Mouse (Mus musculus): Measurements from ENCODE around the gene Kbtbd13. TPM values are rescaled to one million over a fixed set of nuclear protein-coding genes. Genes with fewer than 3 reads are reported as not detected.

The Kbtbd13 gene
- polyA plus RNA-seq, 1 experiment from 2014 or later, result 1.1 TPM

GRCm38 (mm10) chr9:65392638-65393364, 1.3 kb upstream of the Kbtbd13 start:
- Histone ChIP-seq H3K4me1 (peaks cover 7% of the 10 kb centered on the region; the same call in 1 of the 2 replicates), H3K4me2 (no peak overlapping the region), H3K9me3 (no peaks in the 10 kb centered on the region), H3K36me3 (no peaks in the 10 kb centered on the region), H3K27ac (no peak overlapping the region), H3K27me3 (replicated peaks) (peaks cover 39% of the 10 kb centered on the region), H3K4me3 (replicated peaks) (no peak overlapping the region), H3K9ac (no peak overlapping the region)
- WGBS, result 21% methylated on average over 6 of the region's 6 CpGs
- peak; percentile 12; the same call in 1 of the 2 replicates for ATAC-seq (ENCODE audit: insufficient read depth, low FRiP score, low read depth)

- Histone ChIP-seq H3K27ac (no peak overlapping the region), H3K27me3 (replicated peaks) (peaks cover 39% of the 10 kb centered on the region), H3K4me3 (replicated peaks) (peak overlapping the region; percentile 45), H3K4me1 (peaks cover 16% of the 10 kb centered on the region), H3K36me3 (no peaks in the 10 kb centered on the region), H3K4me2 (peak overlapping the region; percentile 78), H3K9ac (no peak overlapping the region), H3K9me3 (no peaks in the 10 kb centered on the region)
- 16% methylated on average over 94 of the region's 96 CpGs for WGBS
- no peak for ATAC-seq (ENCODE audit: insufficient read depth, low FRiP score, low read depth)
Observed at GRCm38 (mm10) chr9:65390752-65391612, 470 bp downstream of the Kbtbd13 start.

GRCm38 (mm10) chr9:65386373-65387140, 4.9 kb downstream of the Kbtbd13 start:
- WGBS, result 17% methylated on average over 8 of the region's 8 CpGs
- Histone ChIP-seq H3K27ac (peak overlapping the region; percentile 54; the same call in 1 of the 2 replicates), H3K4me2 (0 out of 2 replicates have a peak overlapping the region, but pooled peaks have one; percentile 1), H3K4me3 (replicated peaks) (no peak overlapping the region), H3K9ac (no peak overlapping the region), H3K27me3 (replicated peaks) (peaks cover 25% of the 10 kb centered on the region), H3K4me1 (peaks cover 20% of the 10 kb centered on the region), H3K9me3 (no peaks in the 10 kb centered on the region), H3K36me3 (no peaks in the 10 kb centered on the region)
- ATAC-seq (ENCODE audit: insufficient read depth, low FRiP score, low read depth), result peak; percentile 47; the same call in 1 of the 2 replicates

- no peak overlapping the region for H3K4me3 ChIP-seq (replicated peaks)
- ATAC-seq (ENCODE audit: insufficient read depth, low FRiP score, low read depth), result no peak
- no peak overlapping the region for H3K4me2 ChIP-seq
- peaks cover 3% of the 10 kb centered on the region for H3K27me3 ChIP-seq (replicated peaks)
- H3K4me1 ChIP-seq, result peaks cover 13% of the 10 kb centered on the region
- WGBS, result 42% methylated on average over 3 of the region's 3 CpGs
- H3K36me3 ChIP-seq, result no peaks in the 10 kb centered on the region
- H3K9ac ChIP-seq, result no peak overlapping the region
- no peaks in the 10 kb centered on the region for H3K9me3 ChIP-seq
- no peak overlapping the region for H3K27ac ChIP-seq
Observed at GRCm38 (mm10) chr9:65384276-65384675, 7.2 kb downstream of the Kbtbd13 start.

GRCm38 (mm10) chr9:65382751-65383097, 8.7 kb downstream of the Kbtbd13 start:
- Histone ChIP-seq H3K4me2 (no peak overlapping the region), H3K9me3 (no peaks in the 10 kb centered on the region), H3K4me3 (replicated peaks) (no peak overlapping the region), H3K36me3 (no peaks in the 10 kb centered on the region), H3K4me1 (peaks cover 13% of the 10 kb centered on the region), H3K9ac (no peak overlapping the region), H3K27me3 (replicated peaks) (no peaks in the 10 kb centered on the region), H3K27ac (no peak overlapping the region)
- WGBS, result 57% methylated on average over 3 of the region's 3 CpGs
- no peak for ATAC-seq (ENCODE audit: insufficient read depth, low FRiP score, low read depth)

- H3K4me3 ChIP-seq (replicated peaks), result no peak overlapping the region
- ATAC-seq (ENCODE audit: insufficient read depth, low FRiP score, low read depth), result no peak
- no peak overlapping the region for H3K4me2 ChIP-seq
- H3K27ac ChIP-seq, result no peak overlapping the region
- 59% methylated on average over 6 of the region's 6 CpGs for whole genome bisulfite sequencing
- no peaks in the 10 kb centered on the region for H3K9me3 ChIP-seq
- peaks cover 13% of the 10 kb centered on the region for H3K4me1 ChIP-seq
- no peaks in the 10 kb centered on the region for H3K36me3 ChIP-seq
- no peak overlapping the region for H3K9ac ChIP-seq
- no peaks in the 10 kb centered on the region for H3K27me3 ChIP-seq (replicated peaks)
Observed at GRCm38 (mm10) chr9:65382031-65382750, 9.3 kb downstream of the Kbtbd13 start.

GRCm38 (mm10) chr9:65381017-65381590, 10.3 kb downstream of the Kbtbd13 start:
- Histone ChIP-seq H3K4me1 (peaks cover 5% of the 10 kb centered on the region), H3K9me3 (no peaks in the 10 kb centered on the region), H3K27ac (no peak overlapping the region), H3K36me3 (no peaks in the 10 kb centered on the region), H3K27me3 (replicated peaks) (no peaks in the 10 kb centered on the region), H3K4me2 (no peak overlapping the region), H3K4me3 (replicated peaks) (no peak overlapping the region), H3K9ac (no peak overlapping the region)
- ATAC-seq (ENCODE audit: insufficient read depth, low FRiP score, low read depth), result no peak
- 67% methylated on average over 4 of the region's 4 CpGs for WGBS

GRCm38 (mm10) chr9:65375163-65375934, 16.1 kb downstream of the Kbtbd13 start:
- H3K9me3 ChIP-seq, result no peaks in the 10 kb centered on the region
- ATAC-seq (ENCODE audit: insufficient read depth, low FRiP score, low read depth), result no peak
- H3K27ac ChIP-seq, result no peak overlapping the region
- WGBS, result 83% methylated on average over 9 of the region's 9 CpGs
- H3K9ac ChIP-seq, result no peak overlapping the region
- no peaks in the 10 kb centered on the region for H3K36me3 ChIP-seq
- H3K4me3 ChIP-seq (replicated peaks), result no peak overlapping the region
- no peaks in the 10 kb centered on the region for H3K27me3 ChIP-seq (replicated peaks)
- no peak overlapping the region for H3K4me2 ChIP-seq
- H3K4me1 ChIP-seq, result no peaks in the 10 kb centered on the region

GRCm38 (mm10) chr9:65374468-65375162, 16.8 kb downstream of the Kbtbd13 start:
- WGBS, result 78% methylated on average over 5 of the region's 5 CpGs
- no peaks in the 10 kb centered on the region for H3K4me1 ChIP-seq
- H3K4me2 ChIP-seq, result no peak overlapping the region
- no peak overlapping the region for H3K9ac ChIP-seq
- no peaks in the 10 kb centered on the region for H3K9me3 ChIP-seq
- H3K27me3 ChIP-seq (replicated peaks), result no peaks in the 10 kb centered on the region
- no peak overlapping the region for H3K27ac ChIP-seq
- ATAC-seq (ENCODE audit: insufficient read depth, low FRiP score, low read depth), result no peak
- no peaks in the 10 kb centered on the region for H3K36me3 ChIP-seq
- H3K4me3 ChIP-seq (replicated peaks), result no peak overlapping the region

- 70% methylated on average over 4 of the region's 4 CpGs for WGBS
- no peak for ATAC-seq (ENCODE audit: insufficient read depth, low FRiP score, low read depth)
Observed at GRCm38 (mm10) chr9:65372449-65372848, 19.0 kb downstream of the Kbtbd13 start.

More at GRCm38 (mm10) chr9:65372449-65372848, 19.0 kb downstream of the Kbtbd13 start:
- H3K4me3 ChIP-seq (replicated peaks), result no peak overlapping the region
- no peaks in the 10 kb centered on the region for H3K9me3 ChIP-seq
- no peak overlapping the region for H3K9ac ChIP-seq
- no peaks in the 10 kb centered on the region for H3K27me3 ChIP-seq (replicated peaks)
- no peak overlapping the region for H3K4me2 ChIP-seq
- H3K36me3 ChIP-seq, result no peaks in the 10 kb centered on the region
- no peaks in the 10 kb centered on the region for H3K4me1 ChIP-seq
- no peak overlapping the region for H3K27ac ChIP-seq
